Mouse (Mus musculus): ENCODE data around the gene Myo18b.
A peak's percentile ranks its signal among the peaks of the same experiment; 100 is the strongest.

Myo18b gene

DNA sequence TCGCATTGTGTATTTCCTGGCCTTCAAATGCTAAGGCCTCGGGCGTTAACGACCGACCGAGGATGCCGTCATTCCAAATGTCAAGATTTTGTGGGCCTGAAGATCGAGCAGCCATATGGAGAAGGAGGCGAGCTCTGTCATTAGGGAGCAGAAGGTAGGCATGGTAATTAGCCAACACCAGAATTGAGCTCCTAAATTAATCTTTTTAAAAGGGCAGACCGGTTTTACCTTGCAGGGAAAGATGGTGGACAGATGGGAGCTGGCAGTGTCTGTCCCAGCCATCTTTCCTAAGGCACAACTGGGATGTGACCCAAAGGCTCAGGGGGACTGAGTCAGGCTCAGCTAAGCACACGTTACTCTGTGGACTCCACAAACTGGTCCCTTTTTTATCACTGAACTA, 151.6 kb downstream of the Myo18b start:
- no peak for DNase-seq

DNA sequence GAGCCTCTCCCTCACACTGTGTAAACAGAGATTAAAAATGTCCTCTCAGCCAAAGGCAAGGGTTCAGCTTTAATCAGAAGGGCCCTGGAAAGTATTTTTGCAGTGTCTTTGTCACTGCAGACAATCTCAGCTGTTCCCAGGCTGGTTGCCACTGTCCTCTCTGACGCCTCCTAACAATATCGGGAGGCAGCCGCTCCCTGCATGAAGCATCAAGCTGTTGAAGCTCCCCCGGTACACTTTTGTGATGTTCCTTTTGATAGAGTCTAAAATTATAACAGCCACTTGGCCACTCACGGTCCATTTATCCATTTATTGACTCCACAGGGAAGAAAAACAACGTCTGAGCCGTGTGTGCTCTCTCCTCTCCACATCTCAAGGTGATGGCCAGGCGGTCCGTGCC, 153.0 kb downstream of the Myo18b start:
- no peak for DNase-seq

DNA sequence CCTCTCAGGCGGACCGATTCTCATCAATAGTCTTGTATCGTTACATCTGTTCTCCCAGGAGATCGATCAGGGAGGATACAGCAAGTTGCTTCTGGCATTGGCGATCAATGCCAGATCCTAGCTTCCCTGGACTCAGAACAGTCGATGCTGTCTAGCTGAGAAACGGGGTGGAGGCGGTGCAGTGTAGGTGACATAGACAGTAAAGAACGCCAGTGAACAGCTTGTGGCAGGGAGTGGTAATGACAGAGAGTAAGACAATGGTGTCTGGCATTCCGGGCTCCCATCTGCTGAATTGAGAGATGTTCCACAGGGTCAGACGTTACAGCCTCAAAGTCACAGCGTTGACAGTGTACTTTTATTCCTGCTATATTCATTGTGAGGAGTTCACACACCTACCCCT, 155.5 kb downstream of the Myo18b start:
- DNase-seq = no peak

DNA sequence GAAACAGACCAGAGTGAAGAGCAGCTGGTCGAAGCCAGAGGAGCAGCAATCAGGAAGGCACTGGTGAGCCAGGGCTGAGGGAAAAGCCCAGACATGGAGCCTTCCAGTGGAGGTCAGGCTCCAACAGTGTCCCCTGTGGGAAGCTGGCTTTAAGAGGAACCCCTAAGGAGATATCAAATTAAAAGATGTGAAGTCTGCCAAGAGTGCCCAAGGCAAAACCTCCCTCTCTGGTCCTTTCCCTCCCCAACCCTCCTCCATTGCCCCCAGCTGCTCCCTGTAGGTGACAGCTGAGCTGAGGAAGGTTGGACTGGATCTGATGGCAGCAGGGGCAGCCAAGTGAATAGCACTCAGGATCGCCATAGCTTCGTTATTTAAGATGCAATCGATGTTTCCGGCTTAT, 161.1 kb downstream of the Myo18b start:
- DNase-seq = no peak

DNA sequence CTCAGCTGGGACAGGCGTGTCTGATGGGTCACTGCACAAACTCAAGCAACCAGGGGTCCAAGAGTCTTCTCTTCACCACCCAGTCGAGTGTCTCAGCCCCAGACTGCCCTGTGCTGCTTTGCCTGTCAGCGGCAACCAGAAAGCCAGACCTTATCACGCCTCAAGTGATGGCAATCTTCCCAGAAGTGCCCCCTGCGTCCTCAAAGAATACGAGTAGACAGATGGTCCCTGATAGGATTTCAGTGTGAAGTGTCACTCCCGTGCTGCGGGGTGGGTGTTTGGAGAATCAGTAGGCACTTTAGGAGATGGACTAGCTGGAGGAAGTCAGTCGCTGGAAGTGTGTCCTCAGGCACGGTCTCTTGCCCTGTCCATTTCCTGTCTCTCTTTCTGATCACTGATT, 165.6 kb downstream of the Myo18b start:
- no peak for DNase-seq

DNA sequence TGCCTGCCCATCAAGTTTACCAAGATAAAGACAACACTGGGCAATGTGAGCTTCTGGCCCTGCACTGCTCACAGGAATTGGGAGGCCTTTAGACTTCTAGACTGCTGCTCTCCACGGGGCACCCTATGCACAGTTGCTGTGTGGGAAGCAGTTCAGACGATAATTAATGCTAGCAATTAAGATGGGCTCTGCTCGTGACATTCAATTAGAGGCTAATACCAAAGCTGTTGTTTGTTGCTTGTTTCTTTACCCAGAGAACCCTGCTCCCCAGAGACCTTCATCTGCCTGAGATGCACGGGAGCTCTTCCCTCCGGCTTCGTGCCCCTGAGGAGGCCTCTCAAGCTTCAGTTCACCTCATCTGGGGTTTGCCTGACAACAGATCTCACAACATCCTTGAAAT, 167.7 kb downstream of the Myo18b start:
- DNase-seq = no peak

DNA sequence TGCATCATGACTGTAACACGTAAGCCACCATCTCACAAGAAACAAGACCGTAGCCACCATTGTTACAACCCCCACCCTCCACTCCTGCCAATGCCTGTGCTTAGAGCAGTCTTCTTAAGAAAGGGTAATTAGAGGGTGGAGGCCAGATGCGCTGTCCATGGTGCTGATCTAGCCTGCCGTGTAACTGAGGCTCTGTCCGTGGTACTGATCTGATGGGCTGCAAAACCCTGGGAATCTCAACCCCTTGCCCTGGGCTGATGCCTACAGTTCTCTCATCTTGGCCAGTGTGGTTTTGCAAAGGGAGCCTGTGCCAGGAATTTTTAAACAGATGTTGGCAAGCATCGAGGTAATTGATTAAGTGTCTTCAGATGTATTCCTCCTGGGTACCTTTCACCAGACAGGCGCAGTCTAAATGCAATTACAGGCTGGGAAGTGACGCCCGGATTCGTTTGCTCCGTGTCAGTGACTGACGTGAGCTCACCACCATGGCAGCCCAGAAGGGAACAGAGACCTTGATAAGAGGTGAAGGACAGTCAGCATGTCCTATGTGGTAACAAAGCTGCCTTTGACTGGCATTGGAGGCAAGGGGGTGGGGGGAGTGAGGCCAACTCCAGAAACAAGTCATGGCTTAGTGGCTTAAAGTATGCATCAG, 177.4 kb downstream of the Myo18b start:
- peak; percentile 63 for DNase-seq

DNA sequence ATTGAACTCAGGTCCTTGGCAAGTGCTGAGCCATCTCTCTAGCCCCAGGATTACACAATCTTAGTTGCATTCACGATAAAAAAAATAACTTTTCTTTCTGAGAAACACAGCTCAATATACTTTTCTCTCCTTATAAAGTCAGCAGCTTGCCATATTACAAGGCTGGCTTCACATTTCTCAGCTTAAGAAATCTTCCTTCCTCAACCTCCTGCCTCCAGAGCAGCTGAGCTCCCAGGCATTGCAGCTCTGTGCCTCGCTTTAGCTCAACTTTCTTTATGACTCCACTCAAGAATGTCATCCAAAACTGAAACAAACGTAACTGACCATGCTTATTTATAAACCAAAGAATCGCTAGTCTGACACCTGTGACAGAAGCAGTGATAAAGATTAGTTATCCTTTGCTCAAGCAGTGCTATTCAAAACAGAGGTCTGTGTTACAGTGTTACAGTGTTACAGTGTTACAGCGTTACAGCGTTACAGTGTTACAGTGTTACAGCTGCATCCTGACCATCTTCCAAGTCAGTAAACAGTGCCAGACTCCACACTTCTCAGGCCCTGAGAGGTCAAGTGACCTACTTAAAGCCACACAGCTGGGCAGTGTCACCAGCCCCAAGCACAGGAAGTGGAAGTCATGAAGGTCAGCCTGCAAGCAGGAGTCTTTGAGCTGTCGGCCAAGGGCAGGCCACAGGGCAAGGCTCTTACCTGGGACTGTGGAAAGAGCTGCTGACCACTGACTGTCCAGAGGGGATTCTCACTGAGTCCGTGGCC, 181.3 kb downstream of the Myo18b start:
- DNase-seq = no peak

DNA sequence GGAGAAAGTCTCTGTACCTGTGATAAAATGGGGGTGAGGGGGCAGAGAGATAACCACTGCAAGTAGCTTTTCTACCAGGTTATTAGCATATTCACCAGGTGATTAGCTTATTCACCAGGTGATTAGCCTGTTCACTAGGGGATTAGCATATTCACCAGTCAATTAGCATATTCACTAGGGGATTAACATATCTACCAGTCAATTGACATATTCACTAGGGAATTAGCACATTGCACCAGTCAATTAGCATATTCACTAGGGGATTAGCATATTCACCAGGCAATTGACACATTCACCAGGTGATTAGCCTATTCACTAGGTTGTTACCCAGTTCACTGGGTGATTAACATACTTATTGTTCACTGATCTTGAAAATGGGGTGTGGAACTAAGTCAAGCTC, 186.3 kb downstream of the Myo18b start:
- no peak for DNase-seq

DNA sequence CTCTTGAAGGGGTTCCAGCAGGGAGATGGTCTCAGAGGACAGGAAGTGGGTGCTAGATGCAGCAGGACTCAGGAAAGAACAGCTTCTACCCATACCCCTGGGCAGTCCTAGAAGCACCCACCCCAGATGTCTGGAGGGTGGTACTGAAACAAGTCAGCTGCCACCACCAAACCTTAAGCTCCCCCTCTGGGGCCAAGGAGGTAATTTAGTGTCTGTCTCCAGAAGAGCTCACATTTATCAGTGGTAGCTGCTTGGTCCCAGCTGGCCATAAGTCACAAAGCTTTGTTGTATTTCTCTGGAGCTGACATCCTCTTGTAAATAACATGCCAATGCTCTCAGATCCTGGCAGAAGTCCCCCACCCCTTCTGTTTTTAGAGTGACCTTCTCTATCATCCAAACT, 187.7 kb downstream of the Myo18b start:
- DNase-seq = no peak

DNA sequence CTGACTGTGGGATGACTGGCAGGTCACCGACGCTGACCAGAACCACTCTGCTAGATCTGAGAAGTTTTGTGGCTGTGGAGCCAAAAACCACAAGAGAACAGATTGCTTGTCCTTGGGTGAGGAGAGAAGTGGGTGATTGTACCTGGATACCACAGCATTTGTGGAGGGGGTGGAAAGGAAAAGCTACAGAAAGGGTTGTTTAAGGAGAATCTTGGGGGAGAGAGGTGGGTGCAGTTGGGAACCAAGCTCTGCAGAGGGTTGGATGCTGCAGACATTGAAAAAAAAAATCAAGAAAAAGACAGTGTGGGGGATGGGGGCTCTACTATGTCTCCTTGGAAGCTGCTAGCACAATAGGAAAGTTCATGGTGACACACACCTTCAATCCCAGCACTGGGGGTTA, 188.7 kb downstream of the Myo18b start:
- DNase-seq = no peak

DNA sequence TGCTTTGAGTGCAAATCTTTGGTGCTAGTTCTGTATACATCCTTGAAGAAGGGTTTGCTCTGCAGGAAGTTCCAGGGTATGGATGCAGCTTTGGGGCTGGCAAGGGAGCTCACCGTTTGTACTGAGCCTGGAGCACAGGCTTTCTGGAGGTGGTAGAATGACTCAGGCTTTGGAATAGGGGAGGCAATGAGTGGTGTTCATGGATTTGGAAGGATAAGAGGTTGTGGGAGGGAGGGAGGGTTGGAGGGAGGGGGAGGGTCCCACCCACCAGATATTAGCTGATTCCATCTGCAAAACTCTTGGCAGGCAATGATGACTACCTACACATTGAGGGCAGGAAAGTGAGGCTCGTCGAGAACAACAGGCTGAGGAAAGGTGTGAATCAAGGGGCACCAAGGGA, 195.4 kb downstream of the Myo18b start:
- no peak for DNase-seq

DNA sequence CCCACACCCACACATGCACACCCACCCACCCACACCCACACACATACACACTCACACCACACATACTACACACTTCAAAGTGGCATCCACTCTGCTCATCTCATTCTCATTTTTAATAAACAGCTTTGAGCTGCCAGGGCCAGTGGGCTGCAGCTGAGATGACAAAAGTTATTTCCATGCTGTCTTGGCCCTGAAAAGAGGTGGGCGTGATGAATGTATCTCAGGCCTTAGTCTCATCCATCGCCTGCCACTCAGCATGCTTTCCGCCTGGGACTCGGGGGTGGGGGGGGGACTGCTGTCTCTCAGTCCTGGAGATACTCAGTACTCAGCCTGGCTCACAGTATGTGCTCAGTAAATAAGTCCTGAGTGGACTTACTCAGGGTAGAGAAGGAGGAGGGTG, 199.5 kb downstream of the Myo18b start:
- DNase-seq = no peak

DNA sequence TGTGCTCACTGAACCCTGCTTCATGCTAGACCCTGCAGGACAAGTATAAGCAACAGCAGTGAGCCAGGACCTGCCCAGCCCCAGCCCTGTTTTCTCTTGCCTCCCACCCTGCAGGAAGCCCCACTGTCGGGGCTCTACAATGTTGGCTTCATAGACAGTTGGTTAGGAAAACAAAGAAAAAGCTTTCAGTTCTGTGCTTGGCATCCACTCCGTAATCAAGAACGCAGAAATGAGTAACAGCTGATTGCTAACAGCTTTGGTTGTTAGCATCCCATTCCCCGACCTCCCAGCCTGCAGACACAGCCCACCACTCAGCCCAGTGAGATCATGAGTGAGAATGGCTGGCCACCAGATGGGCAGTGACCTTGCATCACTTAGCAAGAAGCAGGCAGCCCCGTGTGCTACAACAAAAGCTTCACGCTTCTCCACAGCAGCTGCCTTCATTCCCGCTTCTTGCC, 200.9 kb downstream of the Myo18b start:
- DNase-seq = no peak

DNA sequence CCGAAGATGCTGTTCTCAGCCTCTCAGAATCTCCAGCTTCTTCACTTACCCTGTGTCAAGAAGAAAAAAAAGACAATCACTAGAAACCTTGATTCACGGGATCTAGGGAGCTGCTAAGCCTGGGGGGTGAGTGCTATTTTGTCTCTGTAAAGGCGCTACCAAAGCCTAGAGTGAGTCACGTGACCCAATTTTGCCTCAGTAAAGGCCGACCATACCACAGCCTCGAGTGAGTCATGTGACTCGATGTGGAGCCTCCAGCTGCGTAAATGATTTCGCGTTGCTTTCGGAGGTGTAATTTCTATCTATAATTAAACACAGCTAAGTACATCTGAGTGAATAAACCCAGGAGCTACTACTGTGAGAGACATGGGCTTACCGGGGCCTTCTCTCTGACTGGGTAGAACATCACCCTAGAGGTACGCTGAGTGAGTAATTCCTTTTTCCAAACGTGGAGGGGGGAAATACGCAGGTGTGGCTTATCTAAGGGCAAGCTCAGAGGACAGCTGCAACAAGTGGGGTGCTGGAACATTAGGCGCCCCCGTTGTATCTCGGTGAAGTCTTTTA, 202.8 kb downstream of the Myo18b start:
- no peak for DNase-seq

DNA sequence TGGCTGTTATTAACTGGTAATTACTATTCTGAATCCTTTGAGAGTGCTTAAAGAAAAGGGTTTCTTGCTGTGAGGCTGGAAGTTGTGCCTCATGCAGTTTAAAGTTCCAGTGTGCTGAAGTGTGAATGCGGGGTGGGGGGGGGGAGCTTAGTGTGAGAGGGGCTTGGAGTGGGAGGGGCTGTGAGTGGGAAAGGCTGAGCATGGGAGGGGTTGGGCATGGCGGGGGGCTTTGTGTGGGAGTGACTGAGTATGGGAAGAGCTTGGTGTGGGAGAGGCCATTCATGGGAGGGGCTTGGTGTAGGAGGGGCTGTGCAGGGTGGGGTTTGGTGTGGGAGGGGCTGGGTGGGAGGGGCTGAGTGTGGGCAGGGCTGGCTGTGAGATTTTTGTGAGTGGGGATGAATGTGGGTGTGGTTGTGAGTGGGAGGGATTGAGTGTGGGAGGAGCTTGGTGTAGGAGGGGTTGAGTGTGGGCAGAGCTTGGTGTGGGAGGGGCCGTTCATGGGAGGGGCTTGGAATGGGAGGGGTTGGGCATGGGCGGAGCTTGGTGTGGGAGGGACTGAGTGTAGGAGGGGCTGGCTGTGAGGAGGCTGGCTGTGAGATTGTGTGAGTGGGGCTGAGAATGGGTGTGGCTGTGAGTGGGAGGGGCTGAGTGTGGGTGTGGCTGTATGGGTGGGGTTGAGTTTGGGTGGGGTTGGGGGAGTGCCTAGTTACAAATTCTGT, 208.9 kb downstream of the Myo18b start:
- no peak for DNase-seq

DNA sequence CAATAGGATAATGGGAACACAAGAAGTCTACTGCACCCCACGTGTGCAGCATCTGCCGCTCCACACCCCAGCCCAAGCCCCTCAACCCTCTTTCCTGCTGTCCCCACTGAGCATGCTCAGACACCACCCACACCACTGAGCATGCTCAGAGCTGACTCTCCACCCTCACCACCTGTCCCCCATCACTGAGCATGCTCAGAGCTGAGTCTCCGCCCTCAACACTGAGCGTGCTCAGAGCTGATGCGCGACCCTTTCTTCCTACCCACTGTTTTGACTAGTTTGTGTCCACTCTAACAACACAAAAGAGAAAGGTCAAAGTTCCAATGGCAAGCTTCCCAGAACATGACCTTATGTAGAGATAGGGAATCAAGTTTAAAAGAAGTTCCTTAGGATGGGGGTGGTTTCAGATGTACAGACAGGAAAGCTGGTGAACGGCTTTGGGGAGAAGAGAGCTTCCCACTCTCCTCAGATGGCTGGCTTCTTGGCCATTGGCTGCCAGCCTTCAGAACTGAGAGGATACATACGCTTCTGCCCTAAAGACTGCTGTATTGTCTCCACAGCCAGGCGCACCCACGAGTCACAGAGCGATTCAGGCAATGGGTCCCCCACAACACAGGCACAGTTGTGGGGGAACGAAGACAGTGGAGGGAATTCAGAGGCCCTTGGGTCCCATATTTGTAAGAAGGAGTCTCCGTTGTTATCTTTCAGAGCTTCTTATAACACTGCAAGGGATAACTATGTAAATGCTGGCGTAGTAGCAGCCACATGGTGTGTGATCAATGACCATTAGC, 209.7 kb downstream of the Myo18b start:
- peak; percentile 3 for DNase-seq

DNA sequence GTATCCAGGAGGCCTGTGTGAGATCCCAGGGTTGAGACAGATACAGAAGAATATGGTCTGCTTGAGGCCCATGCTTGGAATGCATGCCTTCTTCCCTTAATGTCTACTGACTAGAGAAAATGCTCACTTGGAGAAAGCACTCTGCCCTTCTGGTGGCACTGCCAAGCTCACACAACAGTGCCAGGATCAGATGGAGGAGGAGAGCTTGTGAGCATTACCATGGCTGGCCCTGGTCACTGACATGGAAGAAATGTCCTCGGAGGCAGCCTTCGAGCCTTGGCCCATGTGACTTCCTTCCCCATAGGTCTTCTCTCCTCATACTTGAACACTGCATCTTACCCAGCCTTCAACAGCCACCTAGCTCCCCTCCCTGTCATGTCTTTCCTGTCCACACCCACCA, 216.9 kb downstream of the Myo18b start:
- no peak for DNase-seq

DNA sequence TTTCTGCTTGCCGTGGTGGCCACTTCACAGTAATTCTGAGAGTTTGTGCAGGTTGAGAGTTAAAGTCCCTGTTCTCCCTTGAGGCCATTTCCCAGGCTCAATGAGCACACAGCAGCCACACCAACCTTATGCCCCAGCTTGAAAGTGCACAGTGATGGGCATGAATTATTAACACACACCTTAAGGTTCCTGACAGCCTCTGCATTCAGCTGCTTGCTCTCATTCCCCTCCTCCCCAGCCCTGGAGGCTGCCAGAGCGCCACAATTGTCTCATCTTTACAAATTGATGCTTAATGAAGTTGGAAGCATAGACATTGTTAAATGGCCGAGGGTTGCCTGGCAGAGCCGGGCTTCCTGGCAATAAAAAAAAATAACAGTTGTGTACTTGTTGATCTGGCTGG, 218.0 kb downstream of the Myo18b start:
- DNase-seq = no peak

DNA sequence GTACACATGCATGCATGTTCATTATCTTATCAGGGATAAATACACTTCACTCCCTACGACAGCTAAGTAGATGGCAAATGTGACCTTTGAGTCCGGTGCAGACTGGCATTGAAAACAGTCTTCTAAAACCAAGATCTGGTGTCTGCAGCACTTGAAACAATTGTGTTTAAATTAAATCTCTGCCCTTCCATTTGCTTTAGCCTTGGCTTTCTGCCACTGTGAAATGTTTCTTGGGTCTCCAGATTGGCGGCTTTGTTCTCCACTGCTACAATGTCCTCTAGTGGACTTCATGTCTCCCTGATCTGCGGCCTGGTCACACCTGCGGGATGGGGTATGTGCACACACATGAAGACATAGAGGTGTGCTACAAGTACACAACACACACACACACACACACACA, 221.4 kb downstream of the Myo18b start:
- no peak for DNase-seq

DNA sequence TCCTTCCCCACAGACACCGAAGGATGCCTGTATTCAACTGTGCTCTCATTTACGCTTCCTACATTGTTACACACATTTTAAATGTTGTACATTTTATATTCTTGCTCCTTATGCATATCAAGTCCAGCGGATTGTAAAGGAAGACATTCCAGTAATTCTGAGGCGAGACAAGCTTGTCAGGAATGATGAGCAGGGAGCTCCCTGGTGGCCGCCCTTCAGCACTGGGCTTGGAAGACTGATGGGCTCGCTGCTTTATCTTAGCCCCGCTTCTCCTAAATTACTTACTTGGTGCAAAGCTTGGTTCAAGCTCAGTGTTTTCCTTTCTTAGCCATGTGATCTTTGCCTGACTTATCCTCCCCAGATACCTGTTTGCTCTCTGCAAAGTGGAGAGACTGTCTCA, 223.7 kb downstream of the Myo18b start:
- DNase-seq = no peak

DNA sequence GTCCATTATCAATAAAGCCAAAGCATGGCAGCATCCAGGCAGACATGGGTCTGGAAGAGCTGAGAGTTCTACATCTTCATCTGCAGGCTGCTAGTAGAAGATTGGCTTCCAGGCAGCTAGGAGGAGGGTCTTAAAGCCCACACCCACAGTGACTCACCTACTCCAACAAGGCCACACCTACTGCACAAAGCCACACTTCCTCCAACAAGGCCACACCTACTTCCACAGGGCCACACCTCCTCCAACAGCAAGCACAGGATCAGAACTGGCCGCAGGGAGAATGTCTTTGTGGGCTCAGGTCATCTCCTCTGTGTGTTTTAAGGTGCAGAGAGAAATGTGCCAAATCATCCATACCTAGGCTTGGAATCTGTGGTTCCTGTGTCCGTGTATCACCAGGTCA, 224.2 kb downstream of the Myo18b start:
- no peak for DNase-seq

DNA sequence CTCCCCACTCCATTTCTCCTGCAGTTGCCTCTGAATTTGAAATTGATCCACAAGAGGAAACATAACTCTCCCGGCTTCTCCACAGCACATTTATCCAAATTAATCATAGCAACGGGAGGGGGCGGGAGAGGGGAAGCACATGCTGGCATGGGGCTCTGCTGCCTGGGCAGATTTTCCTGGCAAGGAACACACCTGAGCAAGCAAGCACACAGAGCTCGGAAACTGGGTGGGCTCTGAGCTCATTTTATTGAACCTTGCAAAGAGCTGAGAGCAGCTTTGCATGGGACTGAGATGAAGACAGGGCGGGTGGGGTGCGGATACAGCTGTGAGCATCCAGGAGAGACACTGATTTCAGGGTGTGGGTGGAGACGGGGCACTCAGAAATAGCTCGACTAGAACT, 229.0 kb downstream of the Myo18b start:
- DNase-seq = no peak

Data from kidney, adult 9 months (tissue).